Mouse (Mus musculus) limb, embryonic 14.5 days (tissue): ENCODE results near the gene Zfp92. TPM values are rescaled to one million over a fixed set of nuclear protein-coding genes. Genes with fewer than 3 reads are reported as not detected.
"Not testable (repeated sequence)": the region's sequence is repeated elsewhere in the genome, so short reads cannot be mapped to it uniquely, and the experiment has no call there.

Experiments
- ATAC-seq: fragments of 200-750 bp; cut with Nextera tagmentation; 2 replicates; pipeline ENCODE4 v1.8.0; 2017; ENCODE audit warnings: low read depth, moderate number of reproducible peaks, moderate TSS enrichment; ENCODE audit not compliant: low FRiP score
- DNase-seq: peaks from one replicate; pipeline ENCODE4 v3.0.0-alpha.2; 2015; ENCODE audit warnings: low spot score
- H3K27ac ChIP-seq: fragments of 300-500 bp; sonication (generic); replicated peaks from 2 replicates; pipeline ENCODE4 v1.5.1; 2014; ENCODE audit warnings: low read depth, mild to moderate bottlenecking, low read length, moderate library complexity, mixed read lengths
- H3K27me3 ChIP-seq: fragments of 300-500 bp; sonication (generic); 2 replicates; pipeline ENCODE4 v1.6.1; 2014; ENCODE audit warnings: low read length, mixed read lengths; ENCODE audit not compliant: control insufficient read depth, insufficient read depth
- H3K36me3 ChIP-seq: fragments of 300-500 bp; sonication (generic); 2 replicates; pipeline ENCODE4 v1.6.1; 2014; ENCODE audit warnings: mild to moderate bottlenecking, low read length, moderate library complexity, mixed read lengths; ENCODE audit not compliant: control insufficient read depth, insufficient read depth
- H3K4me1 ChIP-seq: fragments of 300-500 bp; sonication (generic); 2 replicates; pipeline ENCODE4 v1.6.1; 2014; ENCODE audit warnings: antibody characterized with exemption, low read length, mixed read lengths; ENCODE audit not compliant: control insufficient read depth, insufficient read depth
- H3K4me2 ChIP-seq: fragments of 300-500 bp; sonication (generic); replicated peaks from 2 replicates; pipeline ENCODE4 v1.6.1; 2014; ENCODE audit warnings: low read depth, mild to moderate bottlenecking, low read length, moderate library complexity; ENCODE audit not compliant: severe bottlenecking
- H3K4me3 ChIP-seq: fragments of 300-500 bp; sonication (generic); replicated peaks from 2 replicates; pipeline ENCODE4 v1.5.1; 2014; ENCODE audit warnings: low read length
- H3K9ac ChIP-seq: fragments of 300-500 bp; sonication (generic); 2 replicates; pipeline ENCODE4 v1.6.1; 2014; ENCODE audit warnings: mild to moderate bottlenecking, low read depth, low read length, moderate library complexity; ENCODE audit not compliant: severe bottlenecking
- H3K9me3 ChIP-seq: fragments of 300-500 bp; sonication (generic); 2 replicates; pipeline ENCODE4 v1.6.1; 2016; ENCODE audit warnings: low read length; ENCODE audit not compliant: control insufficient read depth
- POLR2A ChIP-seq: fragments of 200-500 bp; IDR thresholded peaks from 2 replicates; pipeline ENCODE4 v1.8.0; 2012; ENCODE audit warnings: inconsistent platforms, mild to moderate bottlenecking, moderate library complexity, borderline replicate concordance; ENCODE audit not compliant: insufficient read depth, insufficient read length; ENCODE audit errors: extremely low read depth
- WGBS: fragments of 180-500 bp; shearing (Covaris S2); extraction: QIAGEN DNeasy Blood & Tissue Kit; methylation state at CpG from one replicate; pipeline ENCODE4 v1.1.7; 2014; 5-methylcytosine and 5-hydroxymethylcytosine counted together
- polyA plus RNA-seq, 2 experiments: library from polyadenylated mRNA; depleted of rRNA in 1 of 2; stranded (reverse) in 1 of 2; unstranded in 1 of 2; fragments of >200 nt; fragmentation: Nextera tagmentation in 1 of 2; extraction: Ambion mirVana in 1 of 2; gene quantifications; 2 replicates each; pipeline versions ENCODE4 v1.2.1 to v1.2.3; 2012 to 2014

The Zfp92 gene
- polyA plus RNA-seq, 2 experiments = 0.25 to 0.35 TPM

DNA sequence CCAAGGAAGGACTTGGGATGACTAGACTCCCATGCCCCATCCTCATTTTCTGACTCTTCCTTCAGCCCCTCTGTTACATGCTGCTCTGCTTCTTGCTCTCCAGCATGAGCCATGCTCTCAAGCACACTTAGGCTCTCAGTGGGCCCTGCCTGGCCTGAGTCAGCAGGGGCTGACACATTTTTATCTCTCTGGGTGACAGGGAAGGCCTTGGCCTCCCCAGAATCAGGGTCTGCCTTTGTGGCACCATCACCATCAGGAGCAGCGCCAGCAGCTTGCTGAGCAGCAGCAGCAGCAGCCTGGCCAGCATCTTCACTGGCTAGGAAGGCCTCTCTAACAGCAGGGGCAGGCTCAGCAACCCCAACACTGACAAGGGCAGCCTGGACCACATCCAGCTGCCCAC is 14.4 kb upstream of the Zfp92 start:
- no peak overlapping the region for H3K4me3 ChIP-seq
- no peak overlapping the region for H3K9ac ChIP-seq
- TF ChIP-seq POLR2A = no peak
- H3K4me2 ChIP-seq = no peak overlapping the region
- H3K27me3 ChIP-seq = no peaks in the 10 kb centered on the region
- H3K27ac ChIP-seq = no peak overlapping the region
- DNase-seq = no peak
- H3K4me1 ChIP-seq = no peaks in the 10 kb centered on the region
- H3K9me3 ChIP-seq = no peaks in the 10 kb centered on the region
- no peak for ATAC-seq
- 88% methylated on average over 1 of the region's 1 CpGs for WGBS
- H3K36me3 ChIP-seq = no peaks in the 10 kb centered on the region

DNA sequence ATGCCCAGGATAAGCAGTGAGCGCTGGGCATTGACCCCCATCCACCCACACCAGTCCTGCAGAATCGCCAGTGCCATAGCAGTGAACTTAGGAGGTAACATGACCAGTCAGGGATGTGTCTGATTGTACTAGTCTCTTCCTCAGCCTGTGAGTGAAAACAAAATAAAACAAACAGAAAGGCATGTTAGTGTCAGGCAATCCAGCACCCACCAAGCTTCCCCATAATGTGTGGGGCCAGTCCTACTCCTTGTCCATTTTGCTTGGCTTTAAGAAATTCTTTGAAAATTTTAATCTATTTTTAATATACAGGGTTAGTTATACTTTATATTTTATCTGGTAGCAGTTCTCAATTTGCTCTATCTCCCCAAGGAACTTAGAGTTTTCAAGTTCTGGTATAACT is 12.3 kb upstream of the Zfp92 start, which contains the start of gene Gm18336:
Gene Gm18336 (minus strand): TSS at position 101 of the 400 bp plus-strand sequence.
- not testable (repeated sequence) for H3K4me2 ChIP-seq, H3K4me1 ChIP-seq, H3K9me3 ChIP-seq, H3K27ac ChIP-seq, DNase-seq, H3K36me3 ChIP-seq, H3K9ac ChIP-seq, H3K4me3 ChIP-seq, H3K27me3 ChIP-seq, ATAC-seq
- WGBS = 38% methylated on average over 1 of the region's 2 CpGs

DNA sequence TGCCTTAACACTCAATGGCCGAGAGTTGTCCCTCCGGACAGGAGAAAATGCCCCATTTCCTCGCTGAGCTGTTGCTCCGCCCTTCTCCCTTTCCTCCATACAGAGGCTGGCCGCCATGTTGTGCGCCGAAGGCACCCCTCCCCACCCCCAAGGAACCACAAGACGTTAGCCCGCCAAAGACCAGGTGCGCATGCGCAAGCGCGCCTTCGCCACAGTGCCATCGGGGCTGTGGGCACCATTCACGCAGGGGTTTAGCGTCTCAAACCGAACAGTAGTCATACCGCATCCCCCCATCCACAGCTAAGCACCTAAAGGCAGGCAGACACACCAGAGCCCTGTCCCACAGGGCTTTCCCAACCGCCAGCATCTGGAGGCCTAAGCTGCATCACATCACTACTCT is 9.9 kb upstream of the Zfp92 start:
- no peak overlapping the region for H3K27ac ChIP-seq
- 92% methylated on average over 20 of the region's 20 CpGs for WGBS
- H3K9me3 ChIP-seq = no peaks in the 10 kb centered on the region
- H3K9ac ChIP-seq = no peak overlapping the region
- no peak overlapping the region for H3K4me2 ChIP-seq
- H3K27me3 ChIP-seq = no peaks in the 10 kb centered on the region
- DNase-seq (no peak), ATAC-seq (no peak)
- H3K4me1 ChIP-seq = no peaks in the 10 kb centered on the region
- no peak for TF ChIP-seq POLR2A
- H3K36me3 ChIP-seq = no peaks in the 10 kb centered on the region
- no peak overlapping the region for H3K4me3 ChIP-seq

DNA sequence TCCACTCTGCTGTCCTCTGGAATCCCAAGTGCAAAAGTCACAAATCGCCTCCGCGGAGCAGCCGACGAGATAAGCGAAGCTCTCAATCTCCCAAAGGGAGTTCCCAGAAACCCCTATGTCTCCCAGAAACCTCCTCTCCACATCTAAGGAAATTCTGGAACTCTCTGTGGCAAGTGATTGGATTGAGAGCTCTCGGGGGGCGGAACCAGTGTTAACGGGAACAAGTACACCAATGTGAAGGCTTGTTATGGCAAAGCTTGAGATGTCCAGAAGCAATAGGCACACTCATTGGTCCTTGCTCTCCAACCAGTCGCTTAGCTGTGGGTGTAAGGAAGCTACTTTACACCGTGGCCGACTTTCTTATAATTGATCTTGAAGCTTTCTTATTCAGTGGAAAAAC is 9.3 kb upstream of the Zfp92 start:
- no peak overlapping the region for H3K9ac ChIP-seq
- H3K27ac ChIP-seq = no peak overlapping the region
- no peaks in the 10 kb centered on the region for H3K9me3 ChIP-seq
- no peak overlapping the region for H3K4me2 ChIP-seq
- ATAC-seq (no peak), DNase-seq (no peak)
- H3K36me3 ChIP-seq = no peaks in the 10 kb centered on the region
- no peaks in the 10 kb centered on the region for H3K27me3 ChIP-seq
- no peak for TF ChIP-seq POLR2A
- no peaks in the 10 kb centered on the region for H3K4me1 ChIP-seq
- 92% methylated on average over 12 of the region's 12 CpGs for WGBS
- no peak overlapping the region for H3K4me3 ChIP-seq

DNA sequence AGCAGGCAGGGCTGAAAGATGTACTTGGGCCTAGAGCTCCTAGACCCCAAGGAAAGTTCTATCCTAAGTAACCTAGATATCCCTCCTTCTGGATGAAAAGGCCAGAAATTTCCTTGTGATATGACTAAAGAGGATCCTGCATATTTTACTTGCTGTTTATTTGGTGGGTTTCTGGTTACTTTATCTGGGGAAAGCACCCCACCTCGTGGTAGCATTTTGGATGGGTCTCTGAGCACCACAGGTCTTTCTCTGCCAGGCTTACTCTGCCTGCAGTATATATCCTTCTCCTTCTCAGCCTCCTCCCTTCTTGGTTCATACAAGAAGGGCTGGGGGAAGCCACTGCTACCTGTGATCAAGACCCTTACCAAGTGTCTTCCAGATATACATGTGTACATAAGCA is 1.9 kb downstream of the Zfp92 start:
- Histone ChIP-seq H3K27me3 (no peaks in the 10 kb centered on the region), H3K4me3 (no peak overlapping the region), H3K36me3 (no peaks in the 10 kb centered on the region), H3K9me3 (no peaks in the 10 kb centered on the region), H3K9ac (no peak overlapping the region), H3K4me1 (no peaks in the 10 kb centered on the region), H3K27ac (no peak overlapping the region), H3K4me2 (no peak overlapping the region)
- no peak for TF ChIP-seq POLR2A
- ATAC-seq = no peak
- 12% methylated on average over 1 of the region's 1 CpGs for WGBS
- DNase-seq = no peak

DNA sequence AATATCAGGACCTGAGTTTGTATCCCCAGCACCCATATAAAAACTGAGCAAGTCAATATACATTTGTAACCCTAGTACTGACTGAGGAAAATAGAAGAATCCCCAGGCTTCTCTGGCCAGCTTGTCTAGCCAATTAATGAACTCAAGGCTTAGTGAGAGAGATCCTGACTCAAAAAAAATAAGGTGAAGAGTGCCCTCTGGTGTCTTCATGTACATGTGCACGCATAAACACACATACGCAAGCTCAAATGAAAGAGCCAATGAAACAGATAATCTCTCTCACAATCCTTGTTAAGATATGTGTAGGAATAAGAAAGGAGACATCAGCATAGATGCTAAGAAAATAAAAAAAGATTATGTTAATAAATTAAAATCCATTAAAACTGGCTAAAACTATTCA is 19.1 kb downstream of the Zfp92 start:
- Histone ChIP-seq H3K4me2 (no peak overlapping the region), H3K4me3 (no peak overlapping the region), H3K9ac (no peak overlapping the region), H3K27ac (no peak overlapping the region), H3K27me3 (no peaks in the 10 kb centered on the region), H3K36me3 (no peaks in the 10 kb centered on the region), H3K4me1 (no peaks in the 10 kb centered on the region), H3K9me3 (no peaks in the 10 kb centered on the region)
- no peak for ATAC-seq
- WGBS = 84% methylated on average over 2 of the region's 2 CpGs
- no peak for DNase-seq
- no peak for TF ChIP-seq POLR2A
